Mouse (Mus musculus): ENCODE data around the gene Nyx.
A peak's percentile ranks its signal among the peaks of the same experiment; 100 is the strongest.

The Nyx gene

DNA sequence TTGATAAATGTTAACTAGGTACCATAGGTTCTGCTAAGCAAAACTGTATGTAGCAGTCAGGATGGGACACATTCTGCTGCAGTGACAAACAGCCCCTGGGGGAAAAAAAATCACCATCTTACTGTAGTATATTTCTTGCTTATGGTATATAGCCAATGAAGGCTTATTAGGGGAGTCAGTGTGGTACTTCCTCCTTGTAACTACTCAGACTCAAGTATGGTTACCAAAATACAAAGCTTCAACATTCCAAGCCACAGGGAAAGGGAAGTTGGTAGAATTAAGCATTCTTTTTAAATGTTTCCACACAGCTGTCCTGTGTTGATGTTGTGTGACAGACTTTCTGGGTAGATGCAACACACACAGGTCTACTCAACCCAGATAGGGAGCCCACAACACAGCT, 27.0 kb downstream of the Nyx start:
- DNase-seq (ENCODE audit: low read depth): no peak

DNA sequence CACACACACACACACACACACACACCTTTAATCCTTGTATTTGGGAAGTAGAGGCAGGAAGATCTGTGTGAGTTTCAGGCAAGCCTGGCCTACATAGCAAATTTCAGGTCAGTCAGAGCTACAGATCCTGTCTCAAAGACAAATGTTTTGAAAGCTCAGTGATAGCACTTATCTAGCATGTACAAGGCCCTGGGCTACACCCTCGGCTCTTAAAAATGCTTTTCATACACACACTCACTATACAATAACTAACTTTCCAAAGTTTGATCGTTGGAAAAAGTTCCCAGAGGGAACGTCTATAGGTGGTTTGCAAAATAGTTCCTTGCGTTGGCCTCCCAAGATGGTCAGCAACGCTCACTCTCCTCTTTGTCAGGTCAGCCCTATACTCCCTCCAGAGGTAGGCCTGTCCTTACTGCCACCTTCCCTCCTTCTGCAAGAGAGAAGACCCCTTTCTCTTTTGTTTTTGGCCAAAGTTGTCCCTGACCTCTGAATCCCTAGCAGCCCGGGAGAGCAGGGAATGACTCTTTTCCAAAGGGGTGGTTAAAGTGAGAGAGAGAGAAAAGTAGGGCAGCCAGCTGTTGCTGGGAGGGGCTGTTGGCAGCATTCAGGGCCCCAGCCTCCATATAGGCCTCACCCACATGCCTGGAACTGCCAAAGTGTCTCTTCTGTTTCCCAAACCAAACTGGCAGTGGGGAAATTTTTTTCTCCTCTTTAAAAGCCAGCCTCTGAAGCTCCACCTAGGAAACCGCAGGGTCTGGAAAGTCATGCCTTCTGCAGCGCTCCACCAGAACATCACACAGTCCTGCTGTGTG, 29.2 kb downstream of the Nyx start:
- no peak for DNase-seq (ENCODE audit: low read depth)

DNA sequence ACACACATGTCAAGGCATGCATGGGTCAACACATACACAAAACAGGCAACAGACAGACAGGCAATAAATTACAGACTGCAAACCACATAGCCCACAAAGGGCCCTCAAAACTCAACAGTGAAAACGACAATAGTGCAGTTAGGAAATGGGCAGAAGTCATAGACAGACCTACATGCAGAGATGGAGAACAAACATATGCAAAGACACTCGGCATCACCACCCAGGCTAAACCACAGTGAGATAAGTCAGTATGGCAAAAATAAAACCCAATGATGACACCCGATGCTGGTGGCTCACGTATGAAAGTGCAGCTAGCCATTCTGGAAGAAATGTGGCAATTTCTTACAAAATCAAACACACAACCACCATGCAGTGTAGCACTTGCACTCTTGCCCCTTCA, 34.4 kb downstream of the Nyx start:
- no peak for DNase-seq (ENCODE audit: low read depth)

DNA sequence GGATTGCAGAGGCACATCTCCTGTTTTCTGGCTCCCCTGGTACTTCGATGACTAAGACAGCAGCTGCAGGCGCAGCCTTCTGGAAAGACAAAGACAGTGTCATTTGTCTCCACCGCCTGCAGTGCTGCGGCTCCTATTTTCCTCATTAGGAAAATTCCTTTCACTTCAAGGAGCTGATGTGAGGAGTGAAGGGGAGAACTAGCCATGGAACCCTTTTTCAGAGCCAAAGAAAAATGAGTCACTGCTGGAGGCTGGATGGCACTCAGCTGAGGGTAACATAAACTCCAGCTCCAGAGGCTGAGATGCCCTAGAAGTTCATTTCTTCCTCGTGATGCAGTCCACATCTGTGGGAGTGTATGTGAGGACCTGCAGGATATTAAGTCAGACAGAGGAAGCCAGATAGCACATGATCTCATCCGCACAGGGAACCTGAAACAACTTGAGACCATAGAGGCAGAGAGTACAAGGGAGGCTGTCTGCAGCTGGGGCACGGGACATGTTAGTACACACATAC, 37.0 kb downstream of the Nyx start:
- DNase-seq (ENCODE audit: low read depth): peak; percentile 67

DNA sequence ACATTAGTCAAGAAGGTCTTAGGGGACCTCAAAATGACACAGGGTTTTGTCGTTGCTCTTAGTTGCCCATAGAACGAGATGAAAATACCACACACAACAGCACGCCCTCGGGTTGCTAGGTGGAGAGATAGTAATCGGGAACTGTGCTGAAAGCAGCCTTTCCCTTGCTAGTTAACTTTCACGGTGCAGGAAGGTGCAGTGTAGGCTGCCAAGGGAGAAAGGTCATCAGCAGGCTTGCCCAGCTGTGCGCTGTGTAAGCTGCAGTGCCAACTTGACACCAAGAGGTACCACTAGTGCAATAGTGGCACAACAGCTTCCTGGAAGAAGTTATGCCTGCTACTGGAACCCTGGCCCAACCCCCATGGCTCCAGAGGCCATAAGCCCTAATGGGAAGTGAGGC, 38.5 kb downstream of the Nyx start:
- DNase-seq (ENCODE audit: low read depth): no peak

DNA sequence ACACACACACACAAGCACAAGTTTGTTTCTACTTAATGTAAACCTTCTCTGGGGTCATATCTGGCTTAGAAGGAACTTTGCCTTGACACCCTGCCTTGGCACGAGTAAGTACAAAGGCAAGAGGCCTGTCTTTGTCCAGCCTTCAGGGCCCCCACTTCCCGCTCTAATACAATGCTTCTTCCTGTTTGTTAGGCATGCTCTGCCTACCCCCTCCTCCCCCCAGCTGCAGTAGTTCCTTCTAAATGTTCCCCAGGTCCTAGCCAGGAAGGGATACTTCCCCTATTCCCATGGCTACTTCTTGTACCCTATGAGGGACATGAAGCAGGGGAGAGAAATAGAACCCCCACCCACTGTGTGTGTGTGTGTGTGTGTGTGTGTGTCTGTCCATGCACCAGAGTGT, 40.5 kb downstream of the Nyx start:
- DNase-seq (ENCODE audit: low read depth): no peak

DNA sequence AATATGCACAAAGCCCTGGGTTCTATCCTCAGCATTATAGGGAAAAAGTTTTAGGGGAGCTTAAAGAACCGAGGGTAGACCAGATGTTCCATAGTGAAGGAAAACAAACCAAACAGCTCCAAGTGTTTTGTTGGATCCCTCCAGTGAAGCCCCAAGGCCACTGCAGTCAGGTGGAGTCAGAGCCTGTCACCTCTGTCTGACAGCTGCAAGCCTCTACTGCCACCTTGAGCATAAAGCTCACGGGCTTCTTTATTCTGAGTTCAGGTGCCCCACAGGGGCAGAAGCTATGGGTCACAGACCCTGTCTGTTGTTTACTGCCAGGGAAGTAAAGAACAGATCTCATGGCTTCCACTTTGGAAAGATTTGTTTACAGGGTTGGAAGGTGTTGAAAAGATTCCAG, 47.2 kb downstream of the Nyx start:
- DNase-seq (ENCODE audit: low read depth): no peak

DNA sequence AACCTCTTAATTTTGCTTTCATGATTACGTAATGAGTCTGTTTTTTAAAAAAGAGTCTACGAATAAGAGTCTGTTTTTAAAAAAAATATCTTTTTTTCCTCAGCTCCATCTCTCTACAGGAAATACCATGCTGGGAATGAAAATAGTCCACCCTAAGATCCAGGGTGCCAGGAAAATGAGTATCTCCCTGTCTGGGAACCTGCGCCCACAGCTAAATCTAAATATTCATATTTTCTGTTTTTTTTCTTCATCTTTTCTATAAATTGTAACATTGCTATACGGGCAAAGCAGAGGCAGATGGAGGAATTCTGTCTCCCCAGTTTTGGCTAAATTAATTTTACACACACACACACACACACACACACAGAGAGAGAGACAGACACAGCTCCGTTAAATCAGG, 48.0 kb downstream of the Nyx start:
- no peak for DNase-seq (ENCODE audit: low read depth)

DNA sequence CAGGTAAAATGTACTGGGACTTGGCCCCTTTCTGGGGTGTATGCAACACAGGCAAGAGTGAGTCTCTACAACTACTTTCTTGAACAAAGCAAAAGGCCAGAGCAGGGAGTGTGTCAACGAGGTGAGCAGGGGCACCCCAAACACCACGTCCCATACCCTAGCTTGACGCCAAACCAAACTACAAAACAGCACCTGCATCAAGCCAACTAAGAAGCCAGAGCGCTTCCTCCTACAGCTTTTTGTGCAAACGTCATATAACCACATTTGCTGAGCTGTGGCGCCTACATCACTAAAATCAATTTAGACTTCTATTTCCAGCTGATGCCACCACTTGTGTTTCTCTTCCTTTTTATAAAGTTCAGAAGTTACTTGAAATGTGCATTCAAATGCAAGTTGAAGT, 50.5 kb downstream of the Nyx start:
- no peak for DNase-seq (ENCODE audit: low read depth)

DNA sequence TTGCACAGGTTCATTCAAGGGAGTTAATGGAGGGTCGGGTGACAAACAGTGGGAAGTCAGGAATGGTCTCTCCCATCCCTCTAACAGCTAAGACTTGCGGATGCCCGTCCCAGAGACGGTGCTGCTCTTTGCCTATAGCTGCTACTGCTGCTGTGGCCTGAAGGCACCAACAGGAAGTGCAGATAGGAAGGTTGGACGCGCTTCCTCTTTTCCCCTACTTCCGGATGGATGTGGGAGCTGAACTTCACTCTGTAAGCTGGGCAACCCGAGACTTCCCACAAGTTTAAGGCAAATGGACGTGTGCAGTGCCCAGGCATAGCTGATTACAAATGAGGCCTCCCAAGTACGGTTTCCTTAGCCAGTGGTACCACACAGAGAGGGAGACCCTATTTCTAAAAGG, 52.1 kb downstream of the Nyx start:
- DNase-seq (ENCODE audit: low read depth): no peak

DNA sequence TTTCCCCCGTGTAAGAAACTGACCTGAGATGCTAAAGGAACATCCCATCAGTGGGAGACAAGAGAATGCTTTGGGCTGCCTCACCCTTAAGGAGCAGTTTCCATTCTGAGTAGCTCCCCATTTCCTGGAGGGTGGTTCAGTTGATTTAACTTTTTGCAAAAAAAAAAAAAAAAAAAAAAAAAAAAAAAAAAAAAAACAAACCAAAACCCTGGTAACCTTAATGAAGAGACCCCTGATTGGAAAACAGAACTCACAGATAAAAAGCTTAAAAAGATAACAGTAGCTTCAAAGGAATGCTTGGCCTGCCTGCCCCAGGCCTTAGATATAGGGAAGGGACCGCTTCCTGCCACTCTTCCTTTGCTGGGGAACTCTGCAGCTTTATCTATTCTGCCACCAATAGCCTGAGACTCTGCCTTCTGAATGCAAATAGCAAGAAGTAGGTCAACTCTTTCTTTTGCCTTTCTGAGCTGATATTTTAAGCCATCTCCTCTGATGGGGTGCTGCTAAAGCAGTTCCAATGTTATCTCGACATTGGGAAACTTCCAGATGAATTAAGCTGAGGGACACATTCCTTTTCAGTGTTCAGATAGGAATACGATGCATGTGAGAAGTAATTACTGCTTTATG, 53.0 kb downstream of the Nyx start:
- no peak for DNase-seq (ENCODE audit: low read depth)

DNA sequence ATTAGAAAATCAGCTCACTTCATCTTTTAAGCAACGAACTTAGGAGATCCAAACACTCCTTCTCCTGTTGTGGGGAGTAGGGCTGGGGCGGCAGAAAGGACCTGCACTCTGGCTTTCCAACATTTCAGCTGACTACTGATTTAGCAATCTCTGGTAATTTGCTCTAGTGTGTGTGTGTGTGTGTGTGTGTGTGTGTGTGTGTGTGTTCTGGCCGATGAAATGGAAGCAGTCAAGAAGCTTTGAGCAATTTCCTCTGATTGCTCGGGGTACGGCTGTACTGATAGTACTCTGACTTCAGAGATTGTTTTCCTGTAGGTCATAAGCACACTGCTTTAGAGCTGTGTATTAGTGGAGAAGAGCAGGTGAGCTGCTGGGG, 53.5 kb downstream of the Nyx start:
- no peak for DNase-seq (ENCODE audit: low read depth)

DNA sequence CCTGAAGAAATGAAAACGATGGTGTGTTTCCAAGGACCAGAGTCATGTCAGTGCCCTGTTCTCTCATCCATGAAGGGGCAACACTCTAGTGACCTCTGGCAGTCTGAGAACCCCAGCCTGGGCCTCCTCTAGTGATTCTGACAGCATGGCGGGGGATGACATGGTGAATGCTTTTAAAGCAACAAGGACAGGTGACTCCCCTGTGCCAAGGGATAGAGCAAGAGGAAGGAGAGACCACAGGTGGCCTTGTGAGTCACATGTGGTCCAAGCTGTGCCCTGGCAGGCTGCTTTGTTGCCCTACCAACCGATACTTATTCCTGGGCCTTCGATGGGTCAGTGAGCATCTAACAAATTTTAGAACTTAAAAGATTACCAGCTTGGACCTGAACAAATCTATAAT, 54.7 kb downstream of the Nyx start:
- DNase-seq (ENCODE audit: low read depth): no peak

DNA sequence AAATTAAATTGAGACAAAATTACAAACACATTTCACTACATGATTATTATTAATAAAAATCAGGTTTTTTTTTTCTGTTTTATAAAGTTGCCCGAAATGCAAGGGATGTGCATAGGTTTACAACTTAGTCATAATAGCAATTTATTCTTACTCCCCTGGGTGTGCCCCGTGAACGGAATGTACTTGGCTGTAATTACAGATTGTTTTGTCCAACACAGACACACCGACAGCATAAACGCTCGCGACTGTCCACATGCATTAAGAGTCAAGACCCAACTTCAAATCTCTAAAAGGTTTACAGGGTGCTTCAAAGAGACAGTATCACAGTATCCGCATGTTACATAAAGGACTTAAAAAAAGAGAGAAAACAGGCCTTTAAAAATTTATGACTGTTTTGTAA, 55.4 kb downstream of the Nyx start:
- DNase-seq (ENCODE audit: low read depth): no peak

Measured in fibroblast of lung, adult 2 months (primary cell).